Mouse (Mus musculus): ENCODE measurements at regions not wholly inside any gene's neighbourhood (a gene's known extent, or its start where the extent isn't known, plus 50 kb on each side); places are given as distances from the start of the nearest gene placed in this dataset.

GRCm38 (mm10) chr15:10789371-10789770, 74.9 kb upstream of the Rai14 start:
- no peak for DNase-seq (ENCODE audit: low read depth, low spot score)
- Histone ChIP-seq H3K27ac (ENCODE audit: insufficient read depth, low read depth, low read length, poor library complexity, severe bottlenecking) (no peak overlapping the region), H3K9ac (ENCODE audit: insufficient read depth, low read depth, low read length, poor library complexity, severe bottlenecking) (no peak overlapping the region), H3K4me3 (ENCODE audit: insufficient read depth in 1 of 2, low read depth in 1 of 2, low read length in 2 of 2, poor library complexity in 1 of 2, severe bottlenecking in 1 of 2) (no peak overlapping the region), H3K36me3 (ENCODE audit: control insufficient read depth, insufficient read depth, low read length, poor library complexity, severe bottlenecking) (no peaks in the 10 kb centered on the region), H3K4me1 (ENCODE audit: control insufficient read depth in 2 of 2, insufficient read depth in 2 of 2, low read length in 2 of 2, poor library complexity in 1 of 2) (no peaks in the 10 kb centered on the region), H3K9me3 (ENCODE audit: control insufficient read depth, insufficient read depth, low read depth, low read length) (peaks cover 3% of the 10 kb centered on the region; the same call in 1 of the 2 replicates)
- in situ Hi-C loops (cut with MboI; ENCODE audit: low sequenced_read_pairs in 2 of 2, unreplicated experiment in 2 of 2): no loop called here
- no peak for TF ChIP-seq ZC3H11A (IDR thresholded peaks at IDR 0.05; ENCODE audit: borderline replicate concordance, low read depth, low read length)
- TF ChIP-seq MAFK (IDR thresholded peaks at IDR 0.05; ENCODE audit: insufficient read depth, low read depth, low read length): no peak
- no peak for TF ChIP-seq CHD2 (IDR thresholded peaks at IDR 0.05; ENCODE audit: low read depth, low read length)
- no peak for TF ChIP-seq ZNF384 (IDR thresholded peaks at IDR 0.05; ENCODE audit: low read depth, low read length)
- TF ChIP-seq HCFC1 (IDR thresholded peaks at IDR 0.05; ENCODE audit: borderline replicate concordance, insufficient read depth, low read length): no peak

GRCm38 (mm10) chr15:10790862-10791497, 76.6 kb upstream of the Rai14 start:
- TF ChIP-seq ZNF384 (IDR thresholded peaks at IDR 0.05; ENCODE audit: low read depth, low read length) (no peak), HCFC1 (IDR thresholded peaks at IDR 0.05; ENCODE audit: borderline replicate concordance, insufficient read depth, low read length) (no peak), MAFK (IDR thresholded peaks at IDR 0.05; ENCODE audit: insufficient read depth, low read depth, low read length) (no peak), CHD2 (IDR thresholded peaks at IDR 0.05; ENCODE audit: low read depth, low read length) (no peak), ZC3H11A (IDR thresholded peaks at IDR 0.05; ENCODE audit: borderline replicate concordance, low read depth, low read length) (no peak)
- peaks cover 3% of the 10 kb centered on the region; the same call in 1 of the 2 replicates for H3K9me3 ChIP-seq (ENCODE audit: control insufficient read depth, insufficient read depth, low read depth, low read length)
- DNase-seq (ENCODE audit: low read depth, low spot score): no peak
- no peak overlapping the region for H3K4me3 ChIP-seq (ENCODE audit: insufficient read depth in 1 of 2, low read depth in 1 of 2, low read length in 2 of 2, poor library complexity in 1 of 2, severe bottlenecking in 1 of 2)
- in situ Hi-C loops (cut with MboI; ENCODE audit: low sequenced_read_pairs in 2 of 2, unreplicated experiment in 2 of 2): no loop called here
- H3K36me3 ChIP-seq (ENCODE audit: control insufficient read depth, insufficient read depth, low read length, poor library complexity, severe bottlenecking): no peaks in the 10 kb centered on the region
- no peak overlapping the region for H3K9ac ChIP-seq (ENCODE audit: insufficient read depth, low read depth, low read length, poor library complexity, severe bottlenecking)
- H3K27ac ChIP-seq (ENCODE audit: insufficient read depth, low read depth, low read length, poor library complexity, severe bottlenecking): no peak overlapping the region
- H3K4me1 ChIP-seq (ENCODE audit: control insufficient read depth in 2 of 2, insufficient read depth in 2 of 2, low read length in 2 of 2, poor library complexity in 1 of 2): no peaks in the 10 kb centered on the region

GRCm38 (mm10) chr15:10791516-10792112, 77.2 kb upstream of the Rai14 start:
- no peak overlapping the region for H3K27ac ChIP-seq (ENCODE audit: insufficient read depth, low read depth, low read length, poor library complexity, severe bottlenecking)
- peaks cover 3% of the 10 kb centered on the region; the same call in 1 of the 2 replicates for H3K9me3 ChIP-seq (ENCODE audit: control insufficient read depth, insufficient read depth, low read depth, low read length)
- H3K9ac ChIP-seq (ENCODE audit: insufficient read depth, low read depth, low read length, poor library complexity, severe bottlenecking): no peak overlapping the region
- no peaks in the 10 kb centered on the region for H3K36me3 ChIP-seq (ENCODE audit: control insufficient read depth, insufficient read depth, low read length, poor library complexity, severe bottlenecking)
- no peak overlapping the region for H3K4me3 ChIP-seq (ENCODE audit: insufficient read depth in 1 of 2, low read depth in 1 of 2, low read length in 2 of 2, poor library complexity in 1 of 2, severe bottlenecking in 1 of 2)
- no peaks in the 10 kb centered on the region for H3K4me1 ChIP-seq (ENCODE audit: control insufficient read depth in 2 of 2, insufficient read depth in 2 of 2, low read length in 2 of 2, poor library complexity in 1 of 2)
- in situ Hi-C loops (cut with MboI; ENCODE audit: low sequenced_read_pairs in 2 of 2, unreplicated experiment in 2 of 2): no loop called here
- no peak for DNase-seq (ENCODE audit: low read depth, low spot score)
- no peak for TF ChIP-seq CHD2 (IDR thresholded peaks at IDR 0.05; ENCODE audit: low read depth, low read length)
- no peak for TF ChIP-seq MAFK (IDR thresholded peaks at IDR 0.05; ENCODE audit: insufficient read depth, low read depth, low read length)
- no peak for TF ChIP-seq ZNF384 (IDR thresholded peaks at IDR 0.05; ENCODE audit: low read depth, low read length)
- no peak for TF ChIP-seq HCFC1 (IDR thresholded peaks at IDR 0.05; ENCODE audit: borderline replicate concordance, insufficient read depth, low read length)
- no peak for TF ChIP-seq ZC3H11A (IDR thresholded peaks at IDR 0.05; ENCODE audit: borderline replicate concordance, low read depth, low read length)

- peaks cover 3% of the 10 kb centered on the region; the same call in 1 of the 2 replicates for H3K9me3 ChIP-seq (ENCODE audit: control insufficient read depth, insufficient read depth, low read depth, low read length)
- no peak overlapping the region for H3K9ac ChIP-seq (ENCODE audit: insufficient read depth, low read depth, low read length, poor library complexity, severe bottlenecking)
- no peak overlapping the region for H3K27ac ChIP-seq (ENCODE audit: insufficient read depth, low read depth, low read length, poor library complexity, severe bottlenecking)
- no peaks in the 10 kb centered on the region for H3K4me1 ChIP-seq (ENCODE audit: control insufficient read depth in 2 of 2, insufficient read depth in 2 of 2, low read length in 2 of 2, poor library complexity in 1 of 2)
- in situ Hi-C loops (cut with MboI; ENCODE audit: low sequenced_read_pairs in 2 of 2, unreplicated experiment in 2 of 2): no loop called here
- H3K36me3 ChIP-seq (ENCODE audit: control insufficient read depth, insufficient read depth, low read length, poor library complexity, severe bottlenecking): no peaks in the 10 kb centered on the region
- H3K4me3 ChIP-seq (ENCODE audit: insufficient read depth in 1 of 2, low read depth in 1 of 2, low read length in 2 of 2, poor library complexity in 1 of 2, severe bottlenecking in 1 of 2): no peak overlapping the region
- no peak for DNase-seq (ENCODE audit: low read depth, low spot score)
- no peak for TF ChIP-seq ZNF384 (IDR thresholded peaks at IDR 0.05; ENCODE audit: low read depth, low read length)
Measured at GRCm38 (mm10) chr15:10792156-10792555, 77.7 kb upstream of the Rai14 start.
